Mouse (Mus musculus): Measurements from ENCODE around the gene Sdc4.
A peak's percentile ranks its signal among the peaks of the same experiment; 100 is the strongest.

Sdc4 gene

DNA sequence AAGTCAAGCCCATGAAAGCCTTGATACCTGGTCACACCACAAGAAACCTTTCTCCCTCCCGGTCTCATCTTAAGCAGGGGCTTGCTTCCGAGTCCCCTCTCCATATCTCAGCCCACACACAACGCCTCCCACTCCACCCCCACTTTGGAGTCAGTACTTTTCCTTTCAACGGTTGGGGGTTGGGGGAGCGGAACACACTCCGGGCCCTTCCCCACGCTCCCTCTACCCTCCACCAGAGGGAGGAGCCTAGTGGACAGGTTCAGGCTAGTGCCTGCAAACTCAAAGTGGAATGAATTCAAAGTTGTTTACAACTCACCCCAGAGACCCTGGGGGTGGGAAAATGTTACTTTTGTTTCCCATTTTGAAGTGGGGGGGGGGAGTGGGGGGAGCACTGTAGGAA, 13.0 kb downstream of the Sdc4 start:
- peak; percentile 74 for DNase-seq

GRCm38 (mm10) chr2:164429881-164430615, 13.6 kb downstream of the Sdc4 start:
- no peak for DNase-seq

DNA sequence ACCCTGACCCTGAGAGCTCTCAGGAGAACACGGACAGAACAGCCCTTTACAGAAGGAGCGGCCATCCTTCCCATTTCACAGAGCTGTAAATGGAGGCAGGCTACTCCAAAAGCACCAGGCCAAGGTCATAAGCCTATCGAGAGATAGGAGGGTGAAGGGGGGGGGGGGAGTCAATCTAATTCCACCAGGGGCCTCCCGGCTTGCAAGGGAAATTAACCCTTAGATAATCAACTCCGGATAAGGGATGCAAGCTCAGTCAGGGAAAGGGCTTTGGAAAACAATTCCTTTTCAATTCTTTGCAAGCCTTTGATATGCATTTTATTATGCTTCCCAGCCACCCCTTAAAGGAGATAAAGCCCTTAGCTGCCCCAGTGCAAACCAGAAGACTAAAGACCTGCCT, 15.2 kb downstream of the Sdc4 start:
- DNase-seq: no peak

DNA sequence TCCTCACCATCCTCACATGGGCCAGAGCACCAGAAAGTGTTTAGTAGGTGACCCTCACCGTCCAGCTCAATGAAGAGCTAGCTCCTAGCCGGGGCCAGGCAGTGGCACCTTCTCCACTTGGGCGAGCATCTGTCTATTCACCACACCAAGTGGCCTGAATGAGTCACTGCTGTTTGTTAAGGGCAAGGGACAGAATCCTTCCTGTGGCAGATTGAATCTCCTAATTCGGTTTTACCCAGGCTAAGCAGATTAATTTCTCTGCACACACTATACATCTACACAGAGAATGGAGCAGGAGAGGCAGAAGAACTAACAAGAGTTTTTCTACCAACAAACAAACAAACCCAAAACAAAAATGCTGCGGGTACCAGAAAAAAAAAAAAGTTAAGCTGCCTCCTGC, 16.7 kb downstream of the Sdc4 start:
- DNase-seq: no peak

GRCm38 (mm10) chr2:164426121-164426520, 17.6 kb downstream of the Sdc4 start:
- peak; percentile 49 for DNase-seq

DNA sequence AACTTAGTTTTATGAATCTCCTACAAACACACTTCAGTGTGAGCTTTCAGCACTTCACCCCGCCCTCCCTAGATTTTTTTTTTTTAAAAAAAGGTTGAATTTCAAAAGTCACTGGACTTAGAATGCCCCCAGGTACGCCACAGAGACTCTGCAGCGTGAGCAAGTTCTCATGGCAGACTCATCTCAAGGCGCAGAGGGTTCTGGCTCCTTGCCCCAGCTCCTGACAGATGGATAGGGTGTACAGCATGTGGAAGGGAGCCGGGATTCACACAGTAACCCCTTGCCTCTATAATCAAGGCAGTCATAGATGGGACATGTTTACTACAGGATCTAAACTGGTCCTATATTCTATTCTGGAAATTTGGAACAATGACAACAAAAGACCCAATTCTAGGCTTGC, 18.3 kb downstream of the Sdc4 start:
- DNase-seq: peak; percentile 64

DNA sequence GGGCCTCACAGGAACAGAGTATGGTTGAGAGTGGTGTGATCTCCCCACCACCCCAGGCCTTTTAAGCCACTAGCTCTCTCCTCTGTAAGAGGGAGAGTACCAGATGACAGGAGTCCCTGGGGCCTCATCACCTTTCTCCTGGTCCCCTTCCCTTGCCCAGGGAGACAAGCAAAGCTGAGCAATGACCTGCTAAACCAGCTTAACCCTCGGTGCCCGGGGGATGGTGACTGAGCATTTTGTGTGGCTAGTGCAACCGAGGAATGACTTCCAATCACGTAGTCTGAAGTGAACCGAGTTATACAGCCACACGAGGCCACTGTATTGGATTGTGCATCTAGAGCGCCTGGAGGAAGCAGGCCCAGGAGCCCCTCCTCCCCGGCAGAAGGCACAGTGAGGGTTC, 19.3 kb downstream of the Sdc4 start:
- DNase-seq: peak; percentile 8

DNA sequence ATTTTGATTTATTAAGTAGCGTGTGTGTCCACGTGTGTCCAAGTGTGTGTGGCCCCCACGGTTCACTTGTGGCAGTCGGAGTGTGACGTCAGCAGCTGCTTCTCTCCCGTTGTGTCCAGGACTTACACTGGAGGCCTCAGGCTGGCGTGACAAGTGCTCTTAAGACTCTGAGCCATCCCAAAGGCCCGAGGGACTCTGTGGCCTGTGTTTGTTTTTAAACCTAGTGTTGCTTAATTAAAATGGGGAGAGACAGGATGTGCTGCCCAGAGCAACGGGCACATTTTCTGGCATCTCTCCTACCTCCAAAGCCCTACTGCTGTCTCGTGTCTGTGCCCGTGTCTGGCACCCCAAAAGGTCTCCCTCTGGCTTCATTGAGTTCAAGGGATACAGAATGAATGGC, 20.2 kb downstream of the Sdc4 start:
- peak; percentile 29 for DNase-seq

GRCm38 (mm10) chr2:164422675-164423393, 20.9 kb downstream of the Sdc4 start:
- peak; percentile 16 for DNase-seq

DNA sequence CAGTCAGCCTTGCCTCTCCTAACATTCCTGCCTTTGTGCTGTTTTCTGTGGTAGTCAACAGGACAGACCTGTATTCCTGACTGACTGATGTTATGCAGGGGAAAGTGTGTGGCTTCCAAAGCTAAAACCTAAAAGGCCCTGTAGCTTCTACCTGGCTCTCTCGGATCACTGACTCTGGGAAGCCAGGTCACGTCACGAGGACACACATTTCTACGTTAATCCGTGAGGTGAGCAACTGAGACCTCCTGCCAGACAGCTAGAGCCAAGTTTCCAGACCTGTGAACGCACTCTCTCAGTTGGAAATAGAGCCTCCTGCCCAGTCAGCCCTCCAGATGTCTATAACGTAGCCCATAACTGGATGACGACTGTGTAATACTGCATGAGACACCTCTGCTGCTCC, 21.7 kb downstream of the Sdc4 start:
- peak; percentile 22 for DNase-seq

DNA sequence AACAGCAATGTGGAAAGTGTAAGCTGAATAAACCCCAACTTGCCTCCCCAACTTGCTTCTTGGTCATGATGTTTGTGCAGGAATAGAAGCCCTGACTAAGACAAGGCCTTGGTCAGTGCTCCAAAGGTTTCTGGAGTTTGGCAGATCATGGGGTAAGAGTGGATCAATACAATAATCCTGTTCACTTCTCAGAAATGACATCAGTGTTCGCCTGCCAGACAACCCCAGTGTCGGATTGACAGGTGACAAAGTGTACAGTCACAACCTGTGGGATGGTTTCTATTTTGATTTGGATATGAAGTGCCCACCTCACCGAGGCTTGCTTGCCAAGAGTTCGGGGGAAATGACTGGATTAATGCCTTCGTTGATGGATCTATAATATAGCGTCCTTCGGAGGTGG, 22.4 kb downstream of the Sdc4 start:
- DNase-seq: no peak

- no peak for DNase-seq
Measured at GRCm38 (mm10) chr2:164419489-164419888, 24.2 kb downstream of the Sdc4 start.

GRCm38 (mm10) chr2:164418308-164418875, 25.3 kb downstream of the Sdc4 start:
- DNase-seq: peak; percentile 52

DNA sequence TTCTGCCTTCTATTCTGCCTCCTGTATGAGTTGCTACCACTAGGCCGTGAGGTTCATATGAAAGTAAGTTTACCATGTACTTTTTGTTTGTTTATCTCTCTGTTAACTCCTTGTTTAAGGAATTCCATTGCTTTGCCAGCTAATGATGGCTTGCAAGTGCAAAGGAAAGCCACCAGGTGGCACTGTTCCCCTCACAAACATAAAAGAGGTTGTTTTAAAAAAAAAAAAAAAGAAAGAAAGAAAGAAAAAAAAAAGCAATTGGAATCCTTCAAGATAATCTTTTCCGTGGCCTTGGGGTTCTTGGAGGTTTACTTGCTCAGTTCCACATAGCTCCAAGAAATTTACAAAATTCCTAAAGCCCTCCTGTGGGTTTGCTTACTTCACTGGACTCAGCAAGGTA, 26.5 kb downstream of the Sdc4 start:
- peak; percentile 56 for DNase-seq

GRCm38 (mm10) chr2:164414581-164414980, 29.1 kb downstream of the Sdc4 start:
- DNase-seq: no peak

GRCm38 (mm10) chr2:164414167-164414566, 29.5 kb downstream of the Sdc4 start:
- peak; percentile 19 for DNase-seq

DNA sequence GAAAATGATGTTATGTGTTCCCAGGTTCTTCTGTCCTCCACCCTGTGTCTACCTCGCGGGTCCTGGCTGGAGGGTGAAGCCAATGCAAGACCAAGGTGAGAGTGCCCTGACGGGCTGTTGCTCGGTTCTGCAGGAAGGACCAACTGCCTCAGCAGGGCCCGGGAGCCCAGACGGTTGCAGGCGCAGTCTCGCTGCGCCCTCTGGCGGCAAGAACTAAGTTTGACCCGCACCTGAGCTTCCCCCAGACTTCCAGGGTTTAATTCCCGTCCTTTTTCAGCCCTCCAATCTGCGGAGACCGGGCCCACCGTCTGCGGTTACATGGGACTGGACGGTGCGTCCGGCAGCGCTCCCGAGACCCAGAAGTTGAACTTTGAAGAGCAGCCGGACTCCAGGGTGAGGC, 36.0 kb downstream of the Sdc4 start:
- DNase-seq: peak; percentile 85

DNA sequence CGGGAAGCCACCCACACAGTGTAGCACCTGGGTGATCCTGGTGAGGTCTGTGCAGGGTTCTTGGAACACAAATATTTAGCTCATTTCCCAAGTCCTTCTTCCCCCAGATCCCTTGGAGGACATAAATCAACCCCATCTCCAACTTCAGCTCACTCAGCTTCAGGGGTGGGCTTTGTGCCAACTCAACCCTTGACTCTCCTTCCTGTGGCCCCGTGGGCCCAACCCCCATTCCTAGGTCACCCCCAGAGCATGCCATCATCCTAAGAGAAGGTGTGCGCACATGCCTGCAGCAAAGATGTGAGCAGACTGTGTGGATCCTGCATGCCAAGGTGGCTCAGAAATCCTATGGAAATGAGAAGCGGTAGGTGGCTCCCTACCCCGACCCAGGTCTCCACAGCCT, 38.2 kb downstream of the Sdc4 start:
- peak; percentile 27 for DNase-seq

- no peak for DNase-seq
Measured at GRCm38 (mm10) chr2:164405060-164405459, 38.6 kb downstream of the Sdc4 start, which contains the start of gene Matn4. TSS of gene Matn4 (minus strand) at chr2:164405160.

DNA sequence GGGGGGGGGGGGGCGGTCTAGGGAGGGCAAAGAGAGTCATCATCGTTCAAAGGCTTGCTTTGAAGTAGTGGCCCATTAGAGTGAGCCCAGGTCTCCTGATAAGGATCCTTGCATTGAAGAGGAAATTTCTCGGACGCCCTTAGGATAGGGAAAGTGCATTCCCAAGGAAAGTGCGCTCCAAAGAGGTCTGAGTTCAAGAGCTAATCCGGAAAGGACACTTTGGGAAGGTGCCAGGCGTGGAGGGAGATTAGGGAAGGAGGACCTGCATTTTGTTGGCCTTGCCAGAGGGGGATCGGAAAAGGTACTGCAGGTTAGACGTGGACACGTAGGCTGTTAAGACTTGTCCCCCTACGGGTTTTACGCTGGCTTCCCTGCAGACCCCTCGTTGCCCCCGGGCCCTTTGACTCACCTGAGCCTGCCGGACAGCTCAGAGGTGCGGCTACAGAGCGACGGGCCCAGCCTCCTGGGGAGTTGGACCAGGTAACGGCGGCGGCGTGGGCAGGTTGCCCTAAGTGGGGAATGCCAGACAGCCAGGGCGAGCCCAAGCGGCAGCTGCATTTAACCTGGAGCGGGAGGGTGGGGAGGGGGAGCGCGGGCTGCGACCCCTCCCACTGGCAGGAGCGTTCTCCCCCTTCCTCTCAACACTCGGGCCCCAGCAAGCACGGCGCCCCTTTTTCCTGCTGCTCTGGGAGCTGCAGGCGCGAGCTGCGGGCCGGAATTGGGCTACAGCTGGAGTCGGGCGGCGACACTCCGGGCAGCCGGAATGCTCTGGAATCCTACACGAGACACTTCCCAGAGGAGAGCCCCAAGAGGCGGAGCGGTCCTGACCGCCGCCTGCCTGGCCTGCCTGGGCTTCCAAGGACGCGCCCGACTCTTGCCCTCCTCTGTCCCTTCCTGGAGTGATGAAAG, 39.4 kb downstream of the Sdc4 start:
- peak; percentile 80 for DNase-seq

GRCm38 (mm10) chr2:164403396-164404081, 40.1 kb downstream of the Sdc4 start:
- DNase-seq: peak; percentile 21

DNA sequence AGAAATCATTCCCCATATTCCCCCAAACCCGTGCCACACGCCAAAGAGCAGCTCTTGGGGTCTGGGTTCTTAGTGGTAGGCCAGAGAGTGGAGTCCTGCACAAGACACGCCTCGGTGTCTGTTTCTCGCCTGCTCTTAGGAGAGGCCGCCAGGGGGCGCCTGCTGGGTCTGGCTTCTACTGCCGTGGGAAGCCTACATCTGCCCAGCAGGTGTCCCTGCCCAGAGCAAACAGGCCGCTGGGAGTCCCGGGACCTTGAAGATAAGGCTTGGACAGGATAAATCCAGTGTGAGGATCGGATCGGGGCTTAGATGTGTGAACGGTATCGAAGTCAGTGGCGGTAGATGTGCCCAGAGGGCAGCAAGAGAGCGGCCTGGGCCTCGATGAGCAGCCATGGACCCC, 40.8 kb downstream of the Sdc4 start, which contains the start of gene Rbpjl:
TSS of gene Rbpjl (plus strand) at position 236 of the 400 bp plus-strand sequence.
- DNase-seq: peak; percentile 90

All from kidney, postnatal 10 days (tissue).